Mouse (Mus musculus) MEL (cell line): ENCODE results near the gene Tmem200c.

Experiments used
- CHD2 ChIP-seq: IDR thresholded peaks from 2 replicates; pipeline ENCODE4 v1.6.1; 2011; ENCODE audit warnings: low read length, improper control_type of control experiment
- CTCF ChIP-seq, 3 experiments: IDR thresholded peaks in 2 of 3; conservative IDR thresholded peaks in 1 of 3; 2 replicates each; pipeline ENCODE4 v1.5.1; 2011 to 2012; ENCODE audit warnings: low read length in 3 of 3, low read depth in 2 of 3, mild to moderate bottlenecking in 2 of 3, improper control_type of control experiment in 1 of 3, inconsistent platforms in 1 of 3, mixed read lengths in 1 of 3, moderate library complexity in 1 of 3; ENCODE audit not compliant: control insufficient read depth in 1 of 3, insufficient read depth in 1 of 3, poor library complexity in 1 of 3, severe bottlenecking in 1 of 3
- EP300 ChIP-seq, 2 experiments: IDR thresholded peaks; 2 replicates each; pipeline ENCODE4 v1.6.1; 2011; ENCODE audit warnings: improper control_type of control experiment in 2 of 2, low read length in 2 of 2, low read depth in 1 of 2, mild to moderate bottlenecking in 1 of 2
- GATA1 ChIP-seq: IDR thresholded peaks from 2 replicates; pipeline ENCODE4 v1.6.1; 2011; ENCODE audit warnings: low read depth, low read length, improper control_type of control experiment
- MAFK ChIP-seq: IDR thresholded peaks from 2 replicates; pipeline ENCODE4 v1.6.1; 2011; ENCODE audit warnings: low read depth, mild to moderate bottlenecking, low read length, improper control_type of control experiment, borderline replicate concordance
- MAZ ChIP-seq: IDR thresholded peaks from 2 replicates; pipeline ENCODE4 v1.6.1; 2012; ENCODE audit warnings: low read depth, mild to moderate bottlenecking, inconsistent platforms, low read length, improper control_type of control experiment
- NELFE ChIP-seq: IDR thresholded peaks from 2 replicates; pipeline ENCODE4 v1.6.1; 2011; ENCODE audit warnings: low read depth, low read length, improper control_type of control experiment
- NRF1 ChIP-seq: IDR thresholded peaks from 2 replicates; pipeline ENCODE4 v1.6.1; 2014; ENCODE audit warnings: low read depth, mild to moderate bottlenecking, inconsistent platforms, low read length, improper control_type of control experiment, moderate library complexity; ENCODE audit not compliant: poor library complexity, insufficient read depth, severe bottlenecking
- POLR2A ChIP-seq, 2 experiments: IDR thresholded peaks; 2 replicates each; pipeline ENCODE4 v1.6.1; 2011 to 2012; ENCODE audit warnings: low read length in 2 of 2, mild to moderate bottlenecking in 2 of 2, control low read depth in 1 of 2, improper control_type of control experiment in 1 of 2, low read depth in 1 of 2, moderate library complexity in 1 of 2; ENCODE audit not compliant: control insufficient read depth in 1 of 2, insufficient read depth in 1 of 2, poor library complexity in 1 of 2
- RCOR1 ChIP-seq: IDR thresholded peaks from 2 replicates; pipeline ENCODE4 v1.6.1; 2012; ENCODE audit warnings: low read depth, mild to moderate bottlenecking, inconsistent platforms, low read length, improper control_type of control experiment
- TAL1 ChIP-seq: IDR thresholded peaks from 2 replicates; pipeline ENCODE4 v1.6.1; 2012; ENCODE audit warnings: mild to moderate bottlenecking, inconsistent platforms, low read length, moderate library complexity, mixed read lengths
- USF2 ChIP-seq, 2 experiments: IDR thresholded peaks; 2 replicates each; pipeline ENCODE4 v1.6.1; 2011 to 2012; ENCODE audit warnings: improper control_type of control experiment in 2 of 2, low read length in 2 of 2, borderline replicate concordance in 1 of 2, inconsistent platforms in 1 of 2, low read depth in 1 of 2, mild to moderate bottlenecking in 1 of 2; ENCODE audit not compliant: insufficient read depth in 1 of 2
- ZNF384 ChIP-seq: IDR thresholded peaks from 2 replicates; pipeline ENCODE4 v1.6.1; 2012; ENCODE audit warnings: low read depth, mild to moderate bottlenecking, inconsistent platforms, low read length, improper control_type of control experiment

GRCm38 (mm10) chr17:68841892-68842252, 15.4 kb downstream of the Tmem200c start:
- no peak for TF ChIP-seq CTCF (IDR thresholded peaks at IDR 0.05 in 2 of 3, conservative IDR thresholded peaks at IDR 0.05 in 1 of 3; ENCODE audit: control insufficient read depth in 1 of 3, insufficient read depth in 1 of 3, low read depth in 2 of 3, low read length in 3 of 3, poor library complexity in 1 of 3, severe bottlenecking in 1 of 3)
- no peak for TF ChIP-seq RCOR1
- TF ChIP-seq ZNF384: no peak
- no peak for TF ChIP-seq GATA1
- no peak for TF ChIP-seq NELFE
- no peak for TF ChIP-seq CHD2
- no peak for TF ChIP-seq MAZ
- TF ChIP-seq POLR2A (IDR thresholded peaks at IDR 0.05; ENCODE audit: control insufficient read depth in 1 of 2, insufficient read depth in 1 of 2, low read depth in 1 of 2, low read length in 2 of 2, poor library complexity in 1 of 2): no peak
- no peak for TF ChIP-seq MAFK
- no peak for TF ChIP-seq EP300 (IDR thresholded peaks at IDR 0.05; ENCODE audit: low read depth in 1 of 2, low read length in 2 of 2)
- no peak for TF ChIP-seq TAL1
- no peak for TF ChIP-seq USF2 (IDR thresholded peaks at IDR 0.05; ENCODE audit: borderline replicate concordance in 1 of 2, insufficient read depth in 1 of 2, low read depth in 1 of 2, low read length in 2 of 2)
- TF ChIP-seq NRF1: no peak
